Mouse (Mus musculus) bone marrow macrophage, adult 2 months (primary cell): ENCODE data around the gene Unc93b1.

Source experiments
- CTCF ChIP-seq: IDR thresholded peaks from 2 replicates; pipeline ENCODE4 v1.5.1; 2012; ENCODE audit warnings: low read depth, mild to moderate bottlenecking, low read length, moderate library complexity
- POLR2A ChIP-seq: IDR thresholded peaks from 2 replicates; pipeline ENCODE4 v1.6.1; 2012; ENCODE audit warnings: mild to moderate bottlenecking, low read depth, low read length, borderline replicate concordance

DNA sequence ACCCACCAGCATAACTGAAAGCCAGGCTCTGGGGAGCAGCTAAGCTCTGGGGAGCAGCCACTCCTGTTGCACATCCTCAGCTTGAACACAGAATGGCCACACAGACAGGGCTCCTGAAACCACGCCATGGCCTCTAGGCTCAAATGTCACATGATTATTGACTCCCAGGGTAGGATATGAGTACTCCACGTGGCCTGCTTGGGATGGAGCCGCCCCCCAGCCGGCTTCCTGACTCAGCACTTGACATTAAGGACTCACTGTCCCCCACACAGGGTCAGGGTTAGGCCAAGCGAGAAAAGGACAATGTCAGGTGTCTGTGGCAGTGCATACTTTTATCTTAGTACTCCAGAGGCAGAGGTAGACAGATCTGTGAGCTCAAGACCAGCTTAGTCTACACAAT is 24.8 kb upstream of the Unc93b1 start:
- peak; percentile 22; the same call in 1 of the 2 replicates for TF ChIP-seq CTCF
- peak; percentile 63; the same call in 1 of the 2 replicates for TF ChIP-seq POLR2A
